Mouse (Mus musculus) hematopoietic stem cell, adult 5-6 weeks (primary cell): Measurements from ENCODE around the gene Lipc. TPM values are rescaled to one million over a fixed set of nuclear protein-coding genes. Genes with fewer than 3 reads are reported as not detected.
A peak's percentile ranks its signal among the peaks of the same experiment; 100 is the strongest.

Experiments
- ATAC-seq, 2 experiments: fragments of 125-278 bp in 1 of 2; replicated peaks in 1 of 2; 2 replicates each; pipeline ENCODE4 v1.8.0; 2016 to 2017; ENCODE audit warnings: inconsistent platforms in 2 of 2, mild to moderate bottlenecking in 2 of 2, moderate number of reproducible peaks in 2 of 2, low read depth in 1 of 2, moderate TSS enrichment in 1 of 2; ENCODE audit not compliant: low FRiP score in 2 of 2, poor library complexity in 2 of 2, severe bottlenecking in 2 of 2, insufficient read depth in 1 of 2, low TSS enrichment in 1 of 2
- total RNA-seq: library from RNA; stranded (forward); fragments of 172-1452, 232-1000 nt; gene quantifications from 2 replicates; pipeline ENCODE4 v1.2.3, GENCODE M21; 2017

Lipc gene
- total RNA-seq, 1 experiment from 2014 or later, result 0.55 TPM

- ATAC-seq, result peak; percentile 54 to 77
Observed at GRCm38 (mm10) chr9:70848135-70848770, 103.8 kb downstream of the Lipc start.

GRCm38 (mm10) chr9:70847627-70848051 lies 104.4 kb downstream of the Lipc start:
- ATAC-seq, result no peak; a peak in 1 of 4 replicates

- ATAC-seq, result no peak
Observed at GRCm38 (mm10) chr9:70843270-70843669, 108.8 kb downstream of the Lipc start.

- peak; percentile 46 to 59 for ATAC-seq
Observed at GRCm38 (mm10) chr9:70842300-70842941, 109.6 kb downstream of the Lipc start.

DNA sequence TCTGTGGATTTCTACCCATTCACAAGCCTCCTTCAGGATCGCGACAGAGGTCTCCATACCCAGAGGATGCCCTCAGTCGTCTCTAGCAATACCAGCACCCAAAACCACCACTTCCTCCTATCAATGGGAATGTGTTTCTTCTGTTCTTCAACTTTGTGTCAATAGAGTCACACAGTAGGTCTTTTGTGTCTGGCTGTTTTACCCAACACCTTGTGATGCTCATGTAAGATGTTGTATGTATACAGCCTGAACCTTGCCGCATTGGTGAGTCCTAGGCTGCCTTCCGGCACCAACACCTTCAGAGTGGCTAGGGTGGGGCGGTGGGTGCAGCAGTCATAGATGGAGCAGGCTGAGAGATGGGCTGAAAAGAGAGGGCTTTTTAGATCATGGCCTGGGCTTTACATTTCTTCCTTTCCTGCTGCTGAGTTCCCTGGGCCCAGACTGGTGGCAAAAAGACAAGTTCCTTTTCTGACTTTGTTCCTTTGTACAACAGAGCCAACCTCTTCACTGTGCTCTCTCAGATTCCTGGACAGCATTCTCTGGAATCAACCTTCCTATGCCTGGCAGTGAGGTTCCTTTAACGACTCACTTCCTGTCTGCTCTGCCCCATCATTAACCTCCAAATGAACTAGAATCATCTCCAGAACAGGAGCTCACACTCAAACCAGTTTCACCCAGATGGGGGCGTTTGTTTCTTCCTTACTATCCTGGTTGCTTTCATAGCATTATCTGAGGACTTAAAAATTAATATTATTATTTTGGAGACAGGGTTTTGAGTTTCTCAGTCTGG lies 110.4 kb downstream of the Lipc start:
- ATAC-seq, result no peak

GRCm38 (mm10) chr9:70840861-70841341 lies 111.1 kb downstream of the Lipc start:
- ATAC-seq, result no peak

- ATAC-seq, result peak; percentile 70 to 75
Observed at GRCm38 (mm10) chr9:70838132-70838911, 113.7 kb downstream of the Lipc start.

DNA sequence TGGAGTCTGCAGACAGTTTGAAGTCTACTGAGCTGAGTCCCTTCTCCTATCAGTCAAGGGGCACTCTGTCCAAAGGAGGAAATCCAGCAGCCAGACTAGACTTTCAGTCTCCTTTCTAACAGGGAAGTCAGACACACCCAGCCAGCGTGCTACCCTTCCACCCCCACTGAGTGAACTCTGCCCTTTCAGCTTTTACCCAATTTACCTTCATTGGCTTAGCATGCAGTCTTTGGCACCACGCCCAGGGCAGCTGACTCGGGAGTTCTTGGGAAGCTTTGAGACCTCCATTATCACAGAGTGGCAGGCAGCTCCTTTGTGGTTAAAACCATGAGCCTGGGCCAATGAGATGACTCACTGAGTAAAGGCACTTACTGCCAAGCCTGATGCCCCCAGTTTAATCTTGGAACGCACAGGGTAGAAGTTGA lies 117.3 kb downstream of the Lipc start:
- peak; percentile 78 to 83 for ATAC-seq

DNA sequence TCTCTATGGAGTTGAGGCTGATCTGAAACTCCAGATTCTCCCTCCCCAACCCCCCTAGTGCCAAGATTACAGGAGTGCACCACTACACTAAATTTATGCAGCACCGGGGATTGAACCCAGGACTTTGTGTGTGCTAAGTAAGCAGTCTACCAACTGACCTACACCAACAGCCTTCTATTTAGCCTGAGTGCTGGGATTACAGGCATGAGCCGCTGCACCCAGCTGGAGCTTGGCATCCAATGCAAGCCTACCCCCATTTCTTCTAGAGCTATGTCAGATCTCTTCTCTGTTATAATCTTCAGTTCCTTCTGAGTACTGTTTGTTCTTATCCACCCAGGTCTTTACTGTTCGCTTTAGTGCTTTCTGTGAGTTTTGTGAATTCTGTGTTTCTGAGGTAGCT lies 117.8 kb downstream of the Lipc start:
- no peak for ATAC-seq

DNA sequence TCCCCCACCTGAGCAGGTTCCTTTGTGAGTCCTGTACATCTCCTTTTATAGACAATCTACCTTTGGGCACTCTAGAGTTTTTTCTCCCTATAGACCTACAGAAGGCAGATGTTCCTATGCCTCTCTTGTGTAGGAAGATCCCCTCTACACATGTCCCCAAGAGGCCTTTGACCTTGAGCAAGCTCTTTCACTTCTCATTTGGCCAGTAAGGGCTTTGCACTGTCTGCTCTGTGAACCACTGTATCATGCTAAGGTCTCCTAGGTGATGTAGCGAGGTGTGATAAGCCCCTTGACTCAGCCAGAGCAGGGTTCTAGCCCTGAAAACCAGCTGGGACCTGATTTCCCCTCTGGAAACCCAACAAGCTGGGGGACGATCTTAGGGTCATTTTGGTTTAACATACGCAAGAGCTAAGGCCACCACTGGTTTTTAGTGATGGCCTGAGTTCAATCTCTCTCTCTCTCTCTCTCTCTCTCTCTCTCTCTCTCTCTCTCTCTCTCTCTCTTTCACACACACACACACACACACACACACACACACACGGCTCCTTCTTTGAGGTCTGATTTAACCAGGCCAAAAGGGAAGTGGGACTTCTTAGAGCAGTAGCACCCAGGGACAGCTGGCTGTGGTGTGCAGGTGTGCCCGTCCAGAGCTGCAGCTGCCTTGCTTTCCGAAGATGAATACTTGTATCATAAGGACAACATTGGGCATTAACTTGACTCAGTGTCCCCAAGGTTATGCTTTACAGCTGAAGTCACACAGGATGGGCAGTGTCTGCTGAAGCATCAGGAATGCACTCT lies 118.7 kb downstream of the Lipc start:
- no peak for ATAC-seq

- ATAC-seq, result no peak
Observed at GRCm38 (mm10) chr9:70832231-70832630, 119.8 kb downstream of the Lipc start.

DNA sequence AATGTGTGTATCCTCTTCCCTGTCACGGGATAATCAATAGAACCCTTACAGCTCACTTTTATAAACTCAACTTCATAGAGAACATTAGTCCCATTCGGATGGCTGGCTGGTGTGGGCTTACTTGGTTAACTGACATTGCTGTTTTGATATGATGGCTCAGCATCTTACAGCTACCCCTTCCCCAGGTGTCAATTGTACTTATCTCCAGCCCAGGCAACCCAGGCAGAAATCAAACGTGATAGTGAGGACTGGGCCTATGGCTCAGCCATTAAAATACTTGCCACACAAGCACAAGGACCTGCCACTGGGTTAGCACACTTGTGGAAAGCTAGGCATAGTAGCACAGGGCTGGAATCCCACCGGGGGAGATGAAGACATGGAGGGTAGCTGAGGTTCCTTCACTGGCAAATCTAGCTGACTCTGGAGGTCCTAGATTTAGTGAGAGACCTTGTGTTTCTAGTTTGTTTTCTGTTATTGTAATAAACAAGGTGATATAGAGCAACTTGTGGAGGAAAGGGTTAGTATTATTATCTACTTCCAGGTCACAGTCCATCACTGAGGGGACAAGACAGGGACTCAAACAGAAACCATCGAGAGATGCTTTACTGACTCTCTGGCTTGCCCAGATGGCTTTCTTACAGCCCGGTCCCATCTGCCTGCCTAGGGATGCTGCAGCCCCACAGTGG lies 121.0 kb downstream of the Lipc start:
- ATAC-seq, result no peak

- no peak for ATAC-seq
Observed at GRCm38 (mm10) chr9:70829784-70830488, 122.1 kb downstream of the Lipc start.

DNA sequence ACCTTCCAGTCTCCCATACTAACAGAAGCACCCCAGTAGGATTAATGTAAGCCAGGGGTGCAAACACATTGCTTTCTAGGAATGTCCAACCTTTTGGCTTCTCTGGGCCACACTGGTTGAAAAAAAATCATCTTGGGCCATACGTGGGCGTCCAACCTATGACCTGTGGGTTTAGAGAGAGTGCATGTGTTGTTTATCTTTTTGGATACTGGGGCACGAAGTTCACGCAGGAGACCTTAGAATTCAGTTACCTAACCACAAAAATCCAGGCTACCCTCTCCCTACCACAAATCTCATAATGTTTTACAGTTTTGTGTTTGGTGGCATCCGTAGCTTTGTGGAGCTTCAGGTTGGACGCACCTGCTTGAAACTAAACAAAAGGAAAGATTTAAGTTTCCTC lies 124.1 kb downstream of the Lipc start:
- no peak for ATAC-seq

- no peak for ATAC-seq
Observed at GRCm38 (mm10) chr9:70824103-70824502, 127.9 kb downstream of the Lipc start.

DNA sequence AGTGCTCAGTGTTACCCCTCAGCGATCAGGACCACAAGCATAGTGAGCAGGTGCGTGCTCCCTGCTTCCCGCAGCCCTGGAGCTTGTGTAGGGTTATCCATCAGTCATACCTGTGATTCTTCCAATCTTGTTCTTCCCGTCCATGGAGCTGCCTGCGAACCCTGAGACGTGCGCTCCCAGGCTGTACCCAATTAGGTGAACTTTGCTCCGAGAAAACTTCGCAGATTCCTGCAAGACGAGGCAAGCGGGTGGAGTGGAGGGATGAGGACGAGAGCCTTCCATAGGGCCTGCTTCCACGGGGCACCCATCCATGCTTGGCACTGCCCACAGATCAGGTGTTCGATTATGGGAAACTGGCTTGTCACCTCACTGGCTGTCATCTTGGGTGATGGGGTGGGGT lies 133.3 kb downstream of the Lipc start:
- no peak for ATAC-seq
